25 mouse cellular contexts compared by ENCODE assay signal in genomic region chr1:39857448-39857820, GRCm38 (mm10). TPM values are rescaled to one million over a fixed set of nuclear protein-coding genes. Genes with fewer than 3 reads are reported as not detected.
DNase-seq lines count a peak whose midpoint lies in the region; ATAC-seq and TF ChIP-seq lines count a peak whose summit lies in the region.
"Had no signal": no experiment of that assay in that cellular context is flagged by ENCODE, and none has a peak within 500 bp of the region (broad histone marks: within the 10 kb centered on the region; RNA-seq: fewer than 3 reads in every experiment).

No protein-coding gene starts in this region.

- no peak for TF ChIP-seq POLR2A in brain, embryonic 14.5 days (IDR thresholded peaks at IDR 0.05; ENCODE audit: borderline replicate concordance, extremely low read depth, insufficient read depth, insufficient read length, poor library complexity, severe bottlenecking)

- no peaks in the 10 kb centered on the region for H3K36me3 ChIP-seq in heart, embryonic 13.5 days
- no peaks in the 10 kb centered on the region for H3K36me3 ChIP-seq in lung, postnatal 0 days (ENCODE audit: insufficient read depth, low read length)
- H3K36me3 ChIP-seq: embryonic facial prominence, embryonic 12.5 days; G1E; limb, embryonic 15.5 days; stomach, embryonic 15.5 days had no signal

- H3K4me2 ChIP-seq in heart, embryonic 13.5 days, result no peak overlapping the region
- H3K4me2 ChIP-seq in lung, postnatal 0 days (replicated peaks; ENCODE audit: low read depth, low read length), result no peak overlapping the region
- H3K4me2 ChIP-seq: embryonic facial prominence, embryonic 12.5 days; limb, embryonic 15.5 days; stomach, embryonic 15.5 days had no signal

- no peak overlapping the region for H3K9ac ChIP-seq in heart, embryonic 13.5 days
- no peak overlapping the region for H3K9ac ChIP-seq in lung, postnatal 0 days (replicated peaks; ENCODE audit: low read depth)
- H3K9ac ChIP-seq: embryonic facial prominence, embryonic 12.5 days; limb, embryonic 15.5 days; stomach, embryonic 15.5 days had no signal

- no peaks in the 10 kb centered on the region for H3K27me3 ChIP-seq in heart, embryonic 13.5 days (replicated peaks)
- H3K27me3 ChIP-seq in lung, postnatal 0 days (replicated peaks; ENCODE audit: insufficient read depth, low read length), result no peaks in the 10 kb centered on the region
- H3K27me3 ChIP-seq: embryonic facial prominence, embryonic 12.5 days; limb, embryonic 15.5 days; stomach, embryonic 15.5 days had no signal

- DNase-seq in heart, postnatal 10 days, result no peak
- peak; percentile 27 for DNase-seq in brain, embryonic 14.5 days (ENCODE audit: low read depth)
- DNase-seq in cerebellum, adult 11-12 months, result peak; percentile 77
- peak; percentile 72 to 73 for DNase-seq in cerebellum, postnatal 25 days
- no peak for DNase-seq in lung, postnatal 0 days (ENCODE audit: low spot score)
- DNase-seq in kidney, adult 18-20 months, result no peak
- DNase-seq: gastrocnemius, postnatal 14 days; lung, postnatal 14 days had no signal

- whole genome bisulfite sequencing in heart, embryonic 13.5 days, result 73% methylated on average over 6 of the region's 6 CpGs
- WGBS in lung, postnatal 0 days, result 87% methylated on average over 6 of the region's 6 CpGs

- TF ChIP-seq CTCF in brain, embryonic 14.5 days (IDR thresholded peaks at IDR 0.05; ENCODE audit: borderline replicate concordance, extremely low read depth, insufficient read depth, insufficient read length), result no peak
- no peak for TF ChIP-seq CTCF in lung, postnatal 0 days (IDR thresholded peaks at IDR 0.05)

- peaks cover 37% of the 10 kb centered on the region for H3K4me1 ChIP-seq in heart, embryonic 13.5 days
- no peaks in the 10 kb centered on the region for H3K4me1 ChIP-seq in lung, postnatal 0 days (ENCODE audit: insufficient read depth, low read depth, low read length)
- H3K4me1 ChIP-seq: stomach, embryonic 15.5 days had no signal

- ATAC-seq in heart, embryonic 13.5 days (ENCODE audit: extremely low read depth, insufficient number of reproducible peaks, low FRiP score, low TSS enrichment), result no peak
- ATAC-seq in lung, postnatal 0 days, result no peak

- TF ChIP-seq EP300 in lung, postnatal 0 days (IDR thresholded peaks at IDR 0.05), result no peak

- H3K9me3 ChIP-seq in heart, embryonic 13.5 days, result no peaks in the 10 kb centered on the region
- H3K9me3 ChIP-seq in lung, postnatal 0 days (ENCODE audit: low read length), result no peaks in the 10 kb centered on the region
- H3K9me3 ChIP-seq: embryonic facial prominence, embryonic 12.5 days; G1E; limb, embryonic 15.5 days; stomach, embryonic 15.5 days had no signal

- no peak overlapping the region for H3K4me3 ChIP-seq in heart, embryonic 13.5 days
- no peak overlapping the region for H3K4me3 ChIP-seq in lung, postnatal 0 days (ENCODE audit: low read depth, low read length)
- H3K4me3 ChIP-seq: embryonic facial prominence, embryonic 12.5 days; limb, embryonic 15.5 days; stomach, embryonic 15.5 days had no signal

- peak overlapping the region; percentile 55; the same call in 1 of the 2 replicates for H3K27ac ChIP-seq in heart, embryonic 13.5 days (replicated peaks)
- H3K27ac ChIP-seq in lung, postnatal 0 days (ENCODE audit: low read length), result no peak overlapping the region
- H3K27ac ChIP-seq: embryonic facial prominence, embryonic 12.5 days; limb, embryonic 15.5 days; stomach, embryonic 15.5 days had no signal

- intact Hi-C loops in heart, postnatal 10 days (cut with DNase I), result no loop called here

RNA-seq across cellular contexts. Expression of gene Map4k4, which starts 43.3 kb away (rescaled TPM):
- 17.5 and 21.1 TPM in 2 replicates for polyA plus RNA-seq in heart, embryonic 13.5 days (2015; fragmentation: Nextera tagmentation; extraction: Ambion mirVana)
- total RNA-seq in heart, postnatal 10 days (2021), result 100 to 1,000 TPM; 187 to 216 TPM
- polyA plus RNA-seq in brain, embryonic 14.5 days (2012; rRNA removed), result 358 and 424 TPM in 2 replicates
- 21.2 and 21.5 TPM in 2 replicates for polyA plus RNA-seq in lung, postnatal 0 days (2015; fragmentation: Nextera tagmentation; extraction: Ambion mirVana)

RNA-seq across cellular contexts. Expression of gene Gm3646, which starts 52.3 kb away (rescaled TPM):
- 1.9 and 2.5 TPM in 2 replicates for polyA plus RNA-seq in heart, embryonic 13.5 days (2015; fragmentation: Nextera tagmentation; extraction: Ambion mirVana)
- 1 to 10 TPM; 6.9 to 7.5 TPM for total RNA-seq in heart, postnatal 10 days (2021)
- not detected in 2 replicates for polyA plus RNA-seq in brain, embryonic 14.5 days (2012; rRNA removed)
- not detected in 2 replicates for polyA plus RNA-seq in lung, postnatal 0 days (2015; fragmentation: Nextera tagmentation; extraction: Ambion mirVana)
- total RNA-seq: G1E; left cerebral cortex, postnatal 14 days; megakaryocyte-erythroid progenitor cell, adult 5-6 weeks had no signal
- polyA plus RNA-seq: cortical plate, adult 2 months; embryonic facial prominence, embryonic 12.5 days; frontal cortex, adult 2 months; G1E; hindbrain, embryonic 11.5 days; intestine, embryonic 14.5 days; kidney, embryonic 14.5 days; large intestine, adult 2 months; limb, embryonic 15.5 days; liver, embryonic 16.5 days; neural tube, embryonic 11.5 days; spleen, adult 2 months; thymus, postnatal 0 days had no signal

Comparison
In these comparisons a context has a peak if more than half of its experiments do, and no peak if none do; other contexts are left out.
1. DNase-seq: peak in brain, embryonic 14.5 days (single experiment), cerebellum, adult 11-12 months (single experiment) and cerebellum, postnatal 25 days (2 of 2); none in heart, postnatal 10 days (0 of 2), lung, postnatal 0 days (single experiment) and kidney, adult 18-20 months (single experiment).
2. RNA of gene Map4k4, which starts 43.3 kb away (polyA plus RNA-seq): 358 to 424 TPM in brain, embryonic 14.5 days; 21.2 to 21.5 TPM in lung, postnatal 0 days and 17.5 to 21.1 TPM in heart, embryonic 13.5 days; every median in the first group is over 10 times any median in the second.